Mouse (Mus musculus): Measurements from ENCODE around the gene Chst1. TPM values are rescaled to one million over a fixed set of nuclear protein-coding genes. Genes with fewer than 3 reads are reported as not detected.

Chst1 gene
- polyA plus RNA-seq, 1 experiment from 2014 or later: 2.4 TPM

GRCm38 (mm10) chr2:92587806-92588205, 11.7 kb upstream of the Chst1 start:
- Histone ChIP-seq H3K4me2 (ENCODE audit: low read depth, low read length) (no peak overlapping the region), H3K27ac (replicated peaks; ENCODE audit: low read depth, low read length) (no peak overlapping the region), H3K4me1 (ENCODE audit: control insufficient read depth, insufficient read depth, low read length) (peaks cover 3% of the 10 kb centered on the region; the same call in 1 of the 2 replicates), H3K9me3 (replicated peaks; ENCODE audit: control insufficient read depth, low read length) (no peaks in the 10 kb centered on the region), H3K4me3 (ENCODE audit: low read depth, low read length) (no peak overlapping the region), H3K36me3 (replicated peaks; ENCODE audit: control insufficient read depth, insufficient read depth, low read depth, low read length) (no peaks in the 10 kb centered on the region), H3K9ac (replicated peaks; ENCODE audit: low read length) (no peak overlapping the region), H3K27me3 (ENCODE audit: control insufficient read depth, insufficient read depth, low read length) (no peaks in the 10 kb centered on the region)
- DNase-seq (ENCODE audit: low spot score): no peak
- 84% methylated on average over 2 of the region's 2 CpGs for WGBS
- no peak for ATAC-seq (replicated peaks; ENCODE audit: insufficient number of reproducible peaks, low FRiP score, low TSS enrichment, low read depth)

- no peaks in the 10 kb centered on the region for H3K9me3 ChIP-seq (replicated peaks; ENCODE audit: control insufficient read depth, low read length)
- no peaks in the 10 kb centered on the region for H3K36me3 ChIP-seq (replicated peaks; ENCODE audit: control insufficient read depth, insufficient read depth, low read depth, low read length)
- H3K4me2 ChIP-seq (ENCODE audit: low read depth, low read length): no peak overlapping the region
- peaks cover 6% of the 10 kb centered on the region; the same call in 1 of the 2 replicates for H3K27me3 ChIP-seq (ENCODE audit: control insufficient read depth, insufficient read depth, low read length)
- H3K4me3 ChIP-seq (ENCODE audit: low read depth, low read length): no peak overlapping the region
- H3K9ac ChIP-seq (replicated peaks; ENCODE audit: low read length): no peak overlapping the region; the same call in 1 of the 2 replicates
- H3K4me1 ChIP-seq (ENCODE audit: control insufficient read depth, insufficient read depth, low read length): no peaks in the 10 kb centered on the region
- ATAC-seq (replicated peaks; ENCODE audit: insufficient number of reproducible peaks, low FRiP score, low TSS enrichment, low read depth): no peak
- no peak overlapping the region for H3K27ac ChIP-seq (replicated peaks; ENCODE audit: low read depth, low read length)
- 61% methylated on average over 11 of the region's 11 CpGs for WGBS
- DNase-seq (ENCODE audit: low spot score): no peak
Measured at GRCm38 (mm10) chr2:92594929-92595730, 4.4 kb upstream of the Chst1 start.

- Histone ChIP-seq H3K27ac (replicated peaks; ENCODE audit: low read depth, low read length) (no peak overlapping the region), H3K4me2 (ENCODE audit: low read depth, low read length) (no peak overlapping the region), H3K36me3 (replicated peaks; ENCODE audit: control insufficient read depth, insufficient read depth, low read depth, low read length) (no peaks in the 10 kb centered on the region), H3K9me3 (replicated peaks; ENCODE audit: control insufficient read depth, low read length) (no peaks in the 10 kb centered on the region), H3K27me3 (ENCODE audit: control insufficient read depth, insufficient read depth, low read length) (peaks cover 16% of the 10 kb centered on the region), H3K9ac (replicated peaks; ENCODE audit: low read length) (no peak overlapping the region), H3K4me1 (ENCODE audit: control insufficient read depth, insufficient read depth, low read length) (peaks cover 3% of the 10 kb centered on the region), H3K4me3 (ENCODE audit: low read depth, low read length) (no peak overlapping the region)
- 8% methylated on average over 7 of the region's 7 CpGs for WGBS
- ATAC-seq (replicated peaks; ENCODE audit: insufficient number of reproducible peaks, low FRiP score, low TSS enrichment, low read depth): no peak
- DNase-seq (ENCODE audit: low spot score): peak; percentile 38
Measured at GRCm38 (mm10) chr2:92597291-92597690, 2.2 kb upstream of the Chst1 start.

GRCm38 (mm10) chr2:92598941-92599486, 493 bp upstream of the Chst1 start:
- Histone ChIP-seq H3K4me1 (ENCODE audit: control insufficient read depth, insufficient read depth, low read length) (peaks cover 3% of the 10 kb centered on the region), H3K4me2 (ENCODE audit: low read depth, low read length) (peak overlapping the region; percentile 99), H3K9me3 (replicated peaks; ENCODE audit: control insufficient read depth, low read length) (no peaks in the 10 kb centered on the region), H3K27ac (replicated peaks; ENCODE audit: low read depth, low read length) (no peak overlapping the region), H3K27me3 (ENCODE audit: control insufficient read depth, insufficient read depth, low read length) (peaks cover 16% of the 10 kb centered on the region), H3K36me3 (replicated peaks; ENCODE audit: control insufficient read depth, insufficient read depth, low read depth, low read length) (no peaks in the 10 kb centered on the region), H3K4me3 (ENCODE audit: low read depth, low read length) (peak overlapping the region; percentile 71), H3K9ac (replicated peaks; ENCODE audit: low read length) (no peak overlapping the region; the same call in 1 of the 2 replicates)
- peak; percentile 26 for DNase-seq (ENCODE audit: low spot score)
- ATAC-seq (replicated peaks; ENCODE audit: insufficient number of reproducible peaks, low FRiP score, low TSS enrichment, low read depth): peak; percentile 57
- 28% methylated on average over 11 of the region's 11 CpGs for WGBS

- no peak for ATAC-seq (replicated peaks; ENCODE audit: insufficient number of reproducible peaks, low FRiP score, low TSS enrichment, low read depth)
- Histone ChIP-seq H3K4me2 (ENCODE audit: low read depth, low read length) (peak overlapping the region; percentile 99), H3K9ac (replicated peaks; ENCODE audit: low read length) (peak overlapping the region; percentile 76), H3K9me3 (replicated peaks; ENCODE audit: control insufficient read depth, low read length) (no peaks in the 10 kb centered on the region), H3K4me1 (ENCODE audit: control insufficient read depth, insufficient read depth, low read length) (peaks cover 3% of the 10 kb centered on the region), H3K36me3 (replicated peaks; ENCODE audit: control insufficient read depth, insufficient read depth, low read depth, low read length) (no peaks in the 10 kb centered on the region), H3K4me3 (ENCODE audit: low read depth, low read length) (peak overlapping the region; percentile 71), H3K27me3 (ENCODE audit: control insufficient read depth, insufficient read depth, low read length) (peaks cover 16% of the 10 kb centered on the region), H3K27ac (replicated peaks; ENCODE audit: low read depth, low read length) (no peak overlapping the region)
- WGBS: under 1% methylated on average over 17 of the region's 17 CpGs
- no peak for DNase-seq (ENCODE audit: low spot score)
Measured at GRCm38 (mm10) chr2:92600348-92600670, 802 bp downstream of the Chst1 start.

- Histone ChIP-seq H3K9ac (replicated peaks; ENCODE audit: low read length) (no peak overlapping the region), H3K4me1 (ENCODE audit: control insufficient read depth, insufficient read depth, low read length) (peaks cover 3% of the 10 kb centered on the region), H3K27ac (replicated peaks; ENCODE audit: low read depth, low read length) (no peak overlapping the region), H3K4me2 (ENCODE audit: low read depth, low read length) (no peak overlapping the region), H3K27me3 (ENCODE audit: control insufficient read depth, insufficient read depth, low read length) (peaks cover 14% of the 10 kb centered on the region), H3K9me3 (replicated peaks; ENCODE audit: control insufficient read depth, low read length) (no peaks in the 10 kb centered on the region), H3K4me3 (ENCODE audit: low read depth, low read length) (no peak overlapping the region), H3K36me3 (replicated peaks; ENCODE audit: control insufficient read depth, insufficient read depth, low read depth, low read length) (no peaks in the 10 kb centered on the region)
- DNase-seq (ENCODE audit: low spot score) (no peak), ATAC-seq (replicated peaks; ENCODE audit: insufficient number of reproducible peaks, low FRiP score, low TSS enrichment, low read depth) (no peak)
- 47% methylated on average over 4 of the region's 4 CpGs for WGBS
Measured at GRCm38 (mm10) chr2:92601246-92601645, 1.7 kb downstream of the Chst1 start.

- no peaks in the 10 kb centered on the region for H3K9me3 ChIP-seq (replicated peaks; ENCODE audit: control insufficient read depth, low read length)
- H3K27ac ChIP-seq (replicated peaks; ENCODE audit: low read depth, low read length): no peak overlapping the region
- peaks cover 3% of the 10 kb centered on the region for H3K4me1 ChIP-seq (ENCODE audit: control insufficient read depth, insufficient read depth, low read length)
- H3K4me2 ChIP-seq (ENCODE audit: low read depth, low read length): peak overlapping the region; percentile 23
- ATAC-seq (replicated peaks; ENCODE audit: insufficient number of reproducible peaks, low FRiP score, low TSS enrichment, low read depth) (no peak), DNase-seq (ENCODE audit: low spot score) (peak; percentile 63)
- H3K27me3 ChIP-seq (ENCODE audit: control insufficient read depth, insufficient read depth, low read length): peaks cover 12% of the 10 kb centered on the region
- H3K4me3 ChIP-seq (ENCODE audit: low read depth, low read length): no peak overlapping the region
- WGBS: 22% methylated on average over 12 of the region's 12 CpGs
- no peaks in the 10 kb centered on the region for H3K36me3 ChIP-seq (replicated peaks; ENCODE audit: control insufficient read depth, insufficient read depth, low read depth, low read length)
- H3K9ac ChIP-seq (replicated peaks; ENCODE audit: low read length): no peak overlapping the region
Measured at GRCm38 (mm10) chr2:92602073-92602472, 2.6 kb downstream of the Chst1 start.

- Histone ChIP-seq H3K9ac (replicated peaks; ENCODE audit: low read length) (no peak overlapping the region), H3K27ac (replicated peaks; ENCODE audit: low read depth, low read length) (no peak overlapping the region), H3K36me3 (replicated peaks; ENCODE audit: control insufficient read depth, insufficient read depth, low read depth, low read length) (no peaks in the 10 kb centered on the region), H3K27me3 (ENCODE audit: control insufficient read depth, insufficient read depth, low read length) (peaks cover 12% of the 10 kb centered on the region), H3K4me2 (ENCODE audit: low read depth, low read length) (no peak overlapping the region), H3K4me1 (ENCODE audit: control insufficient read depth, insufficient read depth, low read length) (peaks cover 3% of the 10 kb centered on the region), H3K9me3 (replicated peaks; ENCODE audit: control insufficient read depth, low read length) (no peaks in the 10 kb centered on the region), H3K4me3 (ENCODE audit: low read depth, low read length) (no peak overlapping the region)
- WGBS: 74% methylated on average over 5 of the region's 5 CpGs
- DNase-seq (ENCODE audit: low spot score) (no peak), ATAC-seq (replicated peaks; ENCODE audit: insufficient number of reproducible peaks, low FRiP score, low TSS enrichment, low read depth) (no peak)
Measured at GRCm38 (mm10) chr2:92603591-92603990, 4.1 kb downstream of the Chst1 start.
